Mouse (Mus musculus): ENCODE results near the gene Slc29a1.

- peak in 1 of 2 experiments; percentile 85; a peak in 2 of 4 replicates for TF ChIP-seq CTCF (conservative IDR thresholded peaks at IDR 0.05 in 1 of 2, IDR thresholded peaks at IDR 0.05 in 1 of 2; ENCODE audit: low read depth in 2 of 2, low read length in 2 of 2)
- TF ChIP-seq CHD2 (IDR thresholded peaks at IDR 0.05; ENCODE audit: low read length): peak; percentile 68
- TF ChIP-seq TBP (conservative IDR thresholded peaks at IDR 0.05; ENCODE audit: low read depth, low read length): 0 out of 2 replicates have a peak, but pooled peaks have one; percentile 7
- peak; percentile 75 for TF ChIP-seq POLR2A (IDR thresholded peaks at IDR 0.05; ENCODE audit: low read depth, low read length)
- TF ChIP-seq RCOR1 (conservative IDR thresholded peaks at IDR 0.05; ENCODE audit: low read depth, low read length): peak; percentile 78
- peak; percentile 96 for TF ChIP-seq BHLHE40 (IDR thresholded peaks at IDR 0.05; ENCODE audit: low read depth, low read length)
- peak; percentile 81 for TF ChIP-seq HCFC1 (IDR thresholded peaks at IDR 0.05; ENCODE audit: low read depth, low read length)
These were observed 35.5 kb downstream of the Slc29a1 start, which contains the start of gene Slc35b2 for GRCm38 (mm10) chr17:45563655-45564530.

Data from CH12.LX (cell line).